Mouse (Mus musculus): ENCODE data around the gene Pttg1ip. TPM values are rescaled to one million over a fixed set of nuclear protein-coding genes. Genes with fewer than 3 reads are reported as not detected.

The Pttg1ip gene
- total RNA-seq, 2 experiments from 2014 or later: 30.5 to 36.5 TPM

GRCm38 (mm10) chr10:77603021-77603420 lies 21.5 kb downstream of the Pttg1ip start:
- intact Hi-C loops (cut with DNase I): loop anchor here (2.0 kb wide), 1 partner anchor 16 kb away; no protein-coding TSS in a partner anchor
- H3K4me3 ChIP-seq: no peak overlapping the region
- H3K27ac ChIP-seq: no peak overlapping the region
- TF ChIP-seq CTCF (IDR thresholded peaks at IDR 0.05): no peak
- no peak for DNase-seq

- Histone ChIP-seq H3K27ac (no peak overlapping the region), H3K4me3 (no peak overlapping the region)
- DNase-seq: no peak
- peak; percentile 55 for TF ChIP-seq CTCF (IDR thresholded peaks at IDR 0.05)
- intact Hi-C loops (cut with DNase I): no loop called here
Measured at GRCm38 (mm10) chr10:77604111-77604510, 22.6 kb downstream of the Pttg1ip start.

GRCm38 (mm10) chr10:77604958-77605357 lies 23.4 kb downstream of the Pttg1ip start:
- DNase-seq: no peak
- intact Hi-C loops (cut with DNase I): no loop called here
- no peak for TF ChIP-seq CTCF (IDR thresholded peaks at IDR 0.05)
- Histone ChIP-seq H3K4me3 (no peak overlapping the region), H3K27ac (peak overlapping the region; percentile 99)

DNA sequence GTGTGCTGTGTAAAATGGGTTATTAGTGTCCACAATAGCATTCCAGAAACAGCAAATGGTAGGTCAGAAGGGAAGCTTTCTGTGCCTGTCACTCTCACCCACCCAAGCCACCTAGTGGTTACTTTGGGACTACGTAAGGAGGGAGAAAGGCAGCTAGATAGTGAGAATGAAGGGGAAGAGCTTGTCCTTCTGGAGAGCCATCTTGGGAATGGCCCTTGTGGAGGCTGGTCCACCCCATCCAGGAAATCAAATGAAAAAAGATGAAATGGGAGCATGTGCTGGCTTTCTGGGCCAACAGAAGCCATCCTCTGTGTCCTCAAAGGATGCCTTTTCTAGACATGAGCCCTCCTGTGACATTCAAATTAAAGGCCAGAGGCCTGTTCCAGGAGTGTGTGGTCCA lies 23.8 kb downstream of the Pttg1ip start:
- Histone ChIP-seq H3K27ac (peak overlapping the region; percentile 99), H3K4me3 (peak overlapping the region; percentile 79)
- TF ChIP-seq CTCF (IDR thresholded peaks at IDR 0.05): peak; percentile 55
- DNase-seq: no peak
- intact Hi-C loops (cut with DNase I): no loop called here

DNA sequence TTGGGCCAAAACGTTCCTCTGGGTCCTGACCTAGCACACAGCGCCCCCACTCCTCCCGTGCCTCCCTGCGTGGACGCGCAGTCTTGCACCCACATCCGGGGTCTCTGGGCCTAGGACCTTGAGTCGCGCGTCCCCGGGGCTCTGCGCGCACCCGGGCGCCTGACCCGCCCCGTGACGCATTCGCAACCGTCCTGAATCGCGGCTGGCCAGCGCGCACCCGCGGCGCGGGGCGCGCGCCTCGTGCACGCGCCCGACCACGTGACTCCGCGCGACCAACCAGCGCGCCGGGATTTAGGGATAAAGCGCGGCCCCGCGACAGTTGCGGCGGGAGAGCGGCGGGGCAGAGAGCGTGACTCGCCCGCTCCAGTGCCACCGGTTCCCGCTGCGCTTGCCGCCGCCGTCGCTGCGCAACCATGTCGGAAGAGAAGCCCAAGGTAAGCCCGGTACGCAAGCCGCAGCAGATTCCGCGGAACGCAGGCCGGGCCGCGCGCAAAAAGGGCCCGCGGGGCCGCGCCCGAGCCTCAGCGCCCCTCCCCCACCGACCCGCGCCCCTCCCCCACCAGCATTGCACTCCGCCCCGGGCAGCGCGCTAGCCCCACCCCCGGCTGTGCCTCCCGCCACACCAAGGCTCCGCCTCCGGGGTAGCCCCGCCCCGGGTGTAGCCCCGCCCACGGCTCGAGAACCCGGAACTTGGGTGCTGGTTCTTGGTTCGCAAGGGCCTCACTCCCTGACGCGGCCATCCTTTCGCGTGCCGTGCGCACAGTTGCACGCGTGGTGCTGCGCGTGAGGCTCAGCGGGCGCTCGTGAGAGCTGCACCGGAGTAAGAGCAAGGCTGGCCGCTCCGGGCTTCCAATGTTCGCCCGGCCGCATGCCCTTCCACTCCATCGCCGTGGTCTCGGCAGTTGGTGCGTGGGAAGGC lies 24.6 kb downstream of the Pttg1ip start, which contains the start of the genes Sumo3 and Gm49325:
Gene Sumo3, plus strand, starts transcription at position 190 of the 919 bp plus-strand sequence.
Gene Gm49325, plus strand, starts transcription at position 290 of the 919 bp plus-strand sequence.
- no peak; the same call in 1 of the 2 replicates for TF ChIP-seq CTCF (IDR thresholded peaks at IDR 0.05)
- H3K27ac ChIP-seq: peak within 1 kb of the TSS; percentile 99
- DNase-seq: peak; percentile 98
- intact Hi-C loops (cut with DNase I): no loop called here
- peak within 1 kb of the TSS; percentile 79 for H3K4me3 ChIP-seq

GRCm38 (mm10) chr10:77606855-77607254 lies 25.3 kb downstream of the Pttg1ip start:
- no peak for DNase-seq
- TF ChIP-seq CTCF (IDR thresholded peaks at IDR 0.05): no peak
- Histone ChIP-seq H3K4me3 (peak overlapping the region; percentile 79), H3K27ac (peak overlapping the region; percentile 99)
- intact Hi-C loops (cut with DNase I): no loop called here

DNA sequence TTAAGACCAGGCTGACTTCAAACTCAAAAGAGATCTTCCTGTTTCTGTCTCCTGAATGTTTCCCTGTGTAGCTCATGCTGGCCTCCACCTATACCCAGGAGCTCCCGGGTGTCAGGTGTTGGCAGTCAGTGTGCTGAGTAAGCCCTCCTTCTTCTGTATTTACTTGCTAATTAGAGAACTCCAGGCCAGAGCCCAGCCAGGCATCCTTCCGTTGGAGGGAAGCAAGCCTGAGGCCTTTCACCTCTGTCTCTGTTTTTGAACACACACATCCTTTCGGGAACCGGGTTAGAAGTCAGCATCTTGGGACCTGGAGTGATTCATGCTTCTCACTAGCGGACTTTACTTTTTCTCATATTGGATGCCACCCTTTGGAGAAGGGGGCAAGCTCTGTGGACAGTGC lies 25.9 kb downstream of the Pttg1ip start:
- peak overlapping the region; percentile 79 for H3K4me3 ChIP-seq
- TF ChIP-seq CTCF (IDR thresholded peaks at IDR 0.05): no peak
- intact Hi-C loops (cut with DNase I): no loop called here
- no peak for DNase-seq
- peak overlapping the region; percentile 99 for H3K27ac ChIP-seq

DNA sequence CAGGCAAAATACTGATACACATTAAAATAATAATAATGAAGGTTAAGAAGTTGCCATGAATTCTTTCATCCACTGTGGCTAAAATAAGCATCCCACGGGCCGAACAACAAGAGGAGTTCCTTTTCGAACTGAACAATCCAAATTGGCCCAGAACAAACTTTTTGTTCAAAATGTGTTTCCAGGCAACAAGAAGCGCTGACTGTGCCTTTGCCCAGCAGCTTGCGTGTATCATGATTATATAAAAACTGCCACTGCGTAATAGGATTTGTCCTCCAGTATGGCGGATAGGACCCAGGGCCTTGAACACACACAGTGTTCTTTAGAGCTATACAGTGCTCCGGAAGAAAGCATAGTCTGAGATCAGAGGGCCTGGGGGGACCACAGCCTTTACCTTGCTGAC lies 27.1 kb downstream of the Pttg1ip start:
- Histone ChIP-seq H3K4me3 (no peak overlapping the region), H3K27ac (peak overlapping the region; percentile 99)
- TF ChIP-seq CTCF (IDR thresholded peaks at IDR 0.05): no peak
- intact Hi-C loops (cut with DNase I): no loop called here
- no peak for DNase-seq

DNA sequence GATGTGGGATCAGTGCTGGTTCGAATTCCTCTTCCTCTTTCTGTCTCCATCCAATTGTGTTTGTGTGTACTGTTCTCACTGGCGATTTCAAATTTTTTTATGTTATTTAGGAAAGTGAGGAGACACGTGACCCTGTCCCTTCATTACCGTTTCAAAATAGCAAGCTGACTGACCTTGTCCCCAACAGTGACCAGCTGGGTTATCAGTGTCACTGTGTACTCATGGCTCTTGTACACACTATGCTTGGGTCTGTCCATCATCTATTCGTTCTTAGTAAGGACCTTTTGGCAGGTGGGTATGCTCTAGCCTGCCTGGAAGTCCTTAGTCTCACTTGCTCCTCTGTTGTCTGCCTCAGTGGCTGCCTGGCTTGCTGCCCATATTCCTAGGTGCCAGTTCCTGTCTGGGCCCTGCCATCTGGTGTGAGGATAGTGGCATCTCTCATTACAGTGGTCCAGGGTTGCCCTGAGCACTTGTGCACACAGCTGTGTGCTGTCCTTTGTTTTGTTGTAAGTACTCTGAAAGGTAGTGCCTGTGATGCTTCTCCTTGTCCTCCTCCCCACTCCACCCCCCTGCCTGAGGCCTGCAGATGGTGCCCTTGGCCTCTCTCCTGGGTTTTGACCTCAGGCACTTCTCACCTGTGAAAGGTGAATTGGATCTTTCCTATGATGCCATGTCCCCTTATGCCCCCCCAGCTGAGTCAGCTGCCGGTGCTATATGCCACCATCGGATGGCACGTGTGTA lies 28.9 kb downstream of the Pttg1ip start:
- H3K27ac ChIP-seq: peak overlapping the region; percentile 2; the same call in 1 of the 2 replicates
- intact Hi-C loops (cut with DNase I): no loop called here
- no peak for DNase-seq
- H3K4me3 ChIP-seq: no peak overlapping the region
- TF ChIP-seq CTCF (IDR thresholded peaks at IDR 0.05): no peak

DNA sequence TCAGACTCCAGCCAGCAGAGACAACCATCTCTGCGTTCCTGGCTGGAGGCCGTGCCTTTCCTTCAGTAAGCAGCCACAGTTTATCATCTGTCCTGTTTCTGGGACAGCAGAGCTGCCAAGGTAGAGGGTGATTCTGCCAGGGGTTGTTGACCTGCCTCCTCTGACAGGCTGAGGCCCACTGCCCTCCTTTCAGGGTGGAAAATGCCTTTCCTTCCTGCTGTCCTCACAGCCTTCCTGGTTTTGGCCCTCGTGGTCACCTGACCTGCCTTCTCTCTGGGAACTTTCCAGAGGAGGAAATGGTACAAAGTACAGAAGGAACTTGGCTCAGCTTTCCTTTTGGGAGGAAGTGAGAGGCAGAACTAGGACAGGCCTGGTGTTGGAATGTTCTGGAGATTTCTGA lies 31.9 kb downstream of the Pttg1ip start:
- intact Hi-C loops (cut with DNase I): no loop called here
- peak; percentile 66 for DNase-seq
- TF ChIP-seq CTCF (IDR thresholded peaks at IDR 0.05): no peak
- peak overlapping the region; percentile 46 for H3K4me3 ChIP-seq
- peak overlapping the region; percentile 90 for H3K27ac ChIP-seq

DNA sequence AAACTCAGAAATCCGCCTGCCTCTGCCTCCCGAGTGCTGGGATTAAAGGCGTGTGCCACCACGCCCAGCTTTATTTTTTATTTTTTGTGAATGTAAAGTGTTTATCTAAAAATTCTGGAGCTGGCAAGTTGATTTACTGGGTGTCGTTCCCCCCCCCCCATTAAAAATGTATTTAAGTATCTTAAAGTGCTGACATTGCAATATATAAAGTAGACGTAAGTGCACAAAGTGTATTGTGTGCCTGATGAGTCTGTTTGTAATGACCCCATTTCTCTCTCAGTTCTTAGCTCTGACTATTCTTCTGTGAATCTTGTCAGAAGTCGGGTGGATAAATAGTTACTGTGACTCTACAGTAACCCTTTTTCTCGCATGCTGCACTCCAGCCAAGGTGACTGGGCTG lies 34.1 kb downstream of the Pttg1ip start:
- intact Hi-C loops (cut with DNase I): no loop called here
- TF ChIP-seq CTCF (IDR thresholded peaks at IDR 0.05): no peak
- DNase-seq: no peak
- H3K27ac ChIP-seq: no peak overlapping the region
- no peak overlapping the region for H3K4me3 ChIP-seq

DNA sequence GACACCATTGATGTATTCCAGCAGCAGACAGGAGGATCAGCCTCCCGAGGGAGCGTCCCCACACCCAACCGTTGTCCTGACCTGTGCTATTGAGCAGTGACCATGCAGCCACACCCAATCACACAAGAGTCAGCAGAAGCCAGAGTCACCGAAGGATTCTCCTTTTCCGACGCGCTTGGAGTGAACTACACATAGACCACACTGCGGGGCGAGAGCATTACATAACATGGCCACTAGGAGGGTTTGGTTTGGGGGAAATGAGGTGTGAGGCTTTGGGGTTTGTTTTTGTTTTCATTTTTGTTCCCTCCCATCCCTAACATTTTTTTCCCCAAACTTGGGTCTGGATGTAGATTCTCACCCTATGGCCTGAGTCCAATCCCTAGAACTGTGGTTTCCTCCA lies 34.6 kb downstream of the Pttg1ip start:
- DNase-seq: no peak
- no peak for TF ChIP-seq CTCF (IDR thresholded peaks at IDR 0.05)
- intact Hi-C loops (cut with DNase I): no loop called here
- Histone ChIP-seq H3K4me3 (no peak overlapping the region), H3K27ac (no peak overlapping the region)

GRCm38 (mm10) chr10:77616926-77617325 lies 35.4 kb downstream of the Pttg1ip start:
- no peak for TF ChIP-seq CTCF (IDR thresholded peaks at IDR 0.05)
- Histone ChIP-seq H3K27ac (no peak overlapping the region), H3K4me3 (no peak overlapping the region)
- DNase-seq: no peak
- intact Hi-C loops (cut with DNase I): no loop called here
